Mouse (Mus musculus) cortical plate, adult 2 months (tissue): ENCODE data around the gene Etv6.

Experiments
- CTCF ChIP-seq: fragments of 200-500 bp; IDR thresholded peaks from 2 replicates; pipeline ENCODE4 v1.5.1; 2011; ENCODE audit warnings: mild to moderate bottlenecking, control low read depth, low read length; ENCODE audit not compliant: insufficient read depth; ENCODE audit errors: extremely low read depth
- POLR2A ChIP-seq: fragments of 200-500 bp; IDR thresholded peaks from 2 replicates; pipeline ENCODE4 v1.6.1; 2011; ENCODE audit warnings: mild to moderate bottlenecking, low read length, control low read depth; ENCODE audit not compliant: insufficient read depth; ENCODE audit errors: extremely low read depth

GRCm38 (mm10) chr6:133997461-133997860 lies 38.0 kb upstream of the Etv6 start:
- TF ChIP-seq POLR2A (no peak), CTCF (no peak)
